Mouse (Mus musculus) limb, embryonic 13.5 days (tissue): Measurements from ENCODE around the gene Gm10282. TPM values are rescaled to one million over a fixed set of nuclear protein-coding genes. Genes with fewer than 3 reads are reported as not detected.

Experiments
- ATAC-seq: fragments of 200-750 bp; cut with Nextera tagmentation; 2 replicates; pipeline ENCODE4 v1.8.0; 2017; ENCODE audit warnings: low read depth, moderate number of reproducible peaks, moderate TSS enrichment; ENCODE audit not compliant: low FRiP score
- H3K27ac ChIP-seq: fragments of 300-500 bp; sonication (generic); 2 replicates; pipeline ENCODE4 v1.5.1; 2015; ENCODE audit warnings: inconsistent platforms, mild to moderate bottlenecking, moderate library complexity
- H3K27me3 ChIP-seq: fragments of 300-500 bp; sonication (generic); 2 replicates; pipeline ENCODE4 v1.6.1; 2015; ENCODE audit warnings: mild to moderate bottlenecking, inconsistent platforms
- H3K36me3 ChIP-seq: fragments of 300-500 bp; sonication (generic); 2 replicates; pipeline ENCODE4 v1.6.1; 2015; ENCODE audit warnings: inconsistent platforms, mild to moderate bottlenecking, moderate library complexity
- H3K4me1 ChIP-seq: fragments of 300-500 bp; sonication (generic); 2 replicates; pipeline ENCODE4 v1.6.1; 2015; ENCODE audit warnings: inconsistent platforms
- H3K4me2 ChIP-seq: fragments of 300-500 bp; sonication (generic); replicated peaks from 2 replicates; pipeline ENCODE4 v1.6.1; 2015; ENCODE audit warnings: inconsistent platforms, mild to moderate bottlenecking, moderate library complexity
- H3K4me3 ChIP-seq: fragments of 300-500 bp; sonication (generic); 2 replicates; pipeline ENCODE4 v1.5.1; 2015; ENCODE audit warnings: moderate library complexity, mild to moderate bottlenecking, inconsistent platforms
- H3K9ac ChIP-seq: fragments of 300-500 bp; sonication (generic); 2 replicates; pipeline ENCODE4 v1.6.1; 2015; ENCODE audit warnings: mild to moderate bottlenecking, inconsistent platforms
- H3K9me3 ChIP-seq: fragments of 300-500 bp; sonication (generic); 2 replicates; pipeline ENCODE4 v1.6.1; 2016; ENCODE audit warnings: inconsistent platforms
- WGBS: fragments of 180-500 bp; shearing (Covaris S2); methylation state at CpG from one replicate; pipeline ENCODE4 v1.1.7; 2015; 5-methylcytosine and 5-hydroxymethylcytosine counted together
- polyA plus RNA-seq: library from polyadenylated mRNA; unstranded; fragments of >200 nt; fragmentation: Nextera tagmentation; extraction: Ambion mirVana; gene quantifications from 2 replicates; pipeline ENCODE4 v1.2.1, GENCODE M21; 2015

The Gm10282 gene
- 31.7 TPM in 2 replicates for polyA plus RNA-seq

- no peak for ATAC-seq
- Histone ChIP-seq H3K27ac (no peak within 1 kb of the TSS), H3K4me3 (no peak within 1 kb of the TSS), H3K9me3 (no peaks in the 10 kb centered on the region), H3K9ac (no peak within 1 kb of the TSS), H3K36me3 (no peaks in the 10 kb centered on the region), H3K27me3 (0 out of 2 replicates have a peak, but pooled peaks cover 3% of the 10 kb centered on the region), H3K4me1 (peaks cover 11% of the 10 kb centered on the region), H3K4me2 (no peak within 1 kb of the TSS)
- WGBS, result 78% methylated on average over 16 of the region's 16 CpGs
These were observed at the start of gene Gm10282 for GRCm38 (mm10) chr8:72305210-72305905. Gm10282 (minus strand) TSS chr8:72305260.

GRCm38 (mm10) chr8:72354272-72354671 is 49.2 kb upstream of the Gm10282 start:
- peaks cover 76% of the 10 kb centered on the region for H3K36me3 ChIP-seq

GRCm38 (mm10) chr8:72353700-72354045 is 48.6 kb upstream of the Gm10282 start:
- Histone ChIP-seq H3K9ac (no peak overlapping the region), H3K27me3 (no peaks in the 10 kb centered on the region), H3K9me3 (no peaks in the 10 kb centered on the region), H3K4me3 (no peak overlapping the region), H3K27ac (no peak overlapping the region), H3K4me2 (no peak overlapping the region), H3K36me3 (peaks cover 73% of the 10 kb centered on the region), H3K4me1 (no peaks in the 10 kb centered on the region)
- 90% methylated on average over 7 of the region's 7 CpGs for WGBS
- no peak for ATAC-seq

More at GRCm38 (mm10) chr8:72354272-72354671, 49.2 kb upstream of the Gm10282 start:
- ATAC-seq, result no peak
- Histone ChIP-seq H3K4me2 (no peak overlapping the region), H3K9ac (no peak overlapping the region), H3K4me1 (no peaks in the 10 kb centered on the region), H3K27me3 (no peaks in the 10 kb centered on the region), H3K9me3 (no peaks in the 10 kb centered on the region), H3K4me3 (no peak overlapping the region), H3K27ac (no peak overlapping the region)
- WGBS, result 64% methylated on average over 11 of the region's 11 CpGs

- ATAC-seq, result no peak
- H3K9me3 ChIP-seq, result no peaks in the 10 kb centered on the region
- no peaks in the 10 kb centered on the region for H3K4me1 ChIP-seq
- 85% methylated on average over 8 of the region's 8 CpGs for WGBS
- H3K27ac ChIP-seq, result no peak overlapping the region
- H3K4me2 ChIP-seq, result no peak overlapping the region
- H3K4me3 ChIP-seq, result no peak overlapping the region
- peaks cover 73% of the 10 kb centered on the region for H3K36me3 ChIP-seq
- H3K9ac ChIP-seq, result no peak overlapping the region
- no peaks in the 10 kb centered on the region for H3K27me3 ChIP-seq
These were observed 48.1 kb upstream of the Gm10282 start for GRCm38 (mm10) chr8:72352951-72353699.

GRCm38 (mm10) chr8:72351405-72352005 is 46.4 kb upstream of the Gm10282 start:
- no peaks in the 10 kb centered on the region for H3K4me1 ChIP-seq
- H3K4me3 ChIP-seq, result no peak overlapping the region
- peaks cover 72% of the 10 kb centered on the region for H3K36me3 ChIP-seq
- no peaks in the 10 kb centered on the region for H3K9me3 ChIP-seq
- WGBS, result 91% methylated on average over 7 of the region's 7 CpGs
- no peak overlapping the region for H3K9ac ChIP-seq
- no peak overlapping the region for H3K4me2 ChIP-seq
- no peaks in the 10 kb centered on the region for H3K27me3 ChIP-seq
- ATAC-seq, result no peak
- no peak overlapping the region for H3K27ac ChIP-seq

GRCm38 (mm10) chr8:72350727-72351126 is 45.7 kb upstream of the Gm10282 start:
- WGBS, result 90% methylated on average over 8 of the region's 8 CpGs
- Histone ChIP-seq H3K36me3 (peaks cover 72% of the 10 kb centered on the region), H3K4me3 (no peak overlapping the region), H3K4me1 (no peaks in the 10 kb centered on the region), H3K27me3 (no peaks in the 10 kb centered on the region), H3K9ac (no peak overlapping the region), H3K4me2 (no peak overlapping the region), H3K9me3 (no peaks in the 10 kb centered on the region), H3K27ac (no peak overlapping the region)
- ATAC-seq, result no peak

- ATAC-seq, result no peak
- peaks cover 72% of the 10 kb centered on the region for H3K36me3 ChIP-seq
- 94% methylated on average over 9 of the region's 9 CpGs for WGBS
- H3K9me3 ChIP-seq, result no peaks in the 10 kb centered on the region
- no peak overlapping the region for H3K4me3 ChIP-seq
- H3K4me1 ChIP-seq, result no peaks in the 10 kb centered on the region
- H3K9ac ChIP-seq, result no peak overlapping the region
- H3K27ac ChIP-seq, result no peak overlapping the region
- no peak overlapping the region for H3K4me2 ChIP-seq
- no peaks in the 10 kb centered on the region for H3K27me3 ChIP-seq
These were observed 44.8 kb upstream of the Gm10282 start for GRCm38 (mm10) chr8:72349838-72350237.

GRCm38 (mm10) chr8:72348956-72349355 is 43.9 kb upstream of the Gm10282 start:
- 81% methylated on average over 1 of the region's 1 CpGs for WGBS

GRCm38 (mm10) chr8:72348114-72348513 is 43.1 kb upstream of the Gm10282 start:
- Histone ChIP-seq H3K27me3 (no peaks in the 10 kb centered on the region), H3K4me3 (no peak overlapping the region), H3K36me3 (peaks cover 71% of the 10 kb centered on the region), H3K9ac (no peak overlapping the region), H3K27ac (no peak overlapping the region), H3K4me1 (no peaks in the 10 kb centered on the region), H3K4me2 (no peak overlapping the region), H3K9me3 (no peaks in the 10 kb centered on the region)
- ATAC-seq, result no peak
- 97% methylated on average over 2 of the region's 2 CpGs for WGBS

More at GRCm38 (mm10) chr8:72348956-72349355, 43.9 kb upstream of the Gm10282 start:
- Histone ChIP-seq H3K9ac (no peak overlapping the region), H3K4me2 (no peak overlapping the region), H3K4me1 (no peaks in the 10 kb centered on the region), H3K9me3 (no peaks in the 10 kb centered on the region), H3K4me3 (no peak overlapping the region), H3K36me3 (peaks cover 72% of the 10 kb centered on the region), H3K27me3 (no peaks in the 10 kb centered on the region), H3K27ac (no peak overlapping the region)
- no peak for ATAC-seq

GRCm38 (mm10) chr8:72347553-72347952 is 42.5 kb upstream of the Gm10282 start:
- H3K4me1 ChIP-seq, result no peaks in the 10 kb centered on the region
- peaks cover 71% of the 10 kb centered on the region for H3K36me3 ChIP-seq
- 73% methylated on average over 1 of the region's 1 CpGs for WGBS
- no peaks in the 10 kb centered on the region for H3K27me3 ChIP-seq
- no peak for ATAC-seq
- H3K9me3 ChIP-seq, result no peaks in the 10 kb centered on the region
- no peak overlapping the region for H3K27ac ChIP-seq
- H3K4me3 ChIP-seq, result no peak overlapping the region
- H3K9ac ChIP-seq, result no peak overlapping the region
- H3K4me2 ChIP-seq, result no peak overlapping the region

- H3K27me3 ChIP-seq, result no peaks in the 10 kb centered on the region
- H3K36me3 ChIP-seq, result peaks cover 97% of the 10 kb centered on the region
- ATAC-seq, result no peak
- H3K9ac ChIP-seq, result no peak overlapping the region
- 75% methylated on average over 4 of the region's 4 CpGs for WGBS
- no peak overlapping the region for H3K4me2 ChIP-seq
- H3K4me3 ChIP-seq, result no peak overlapping the region
- H3K4me1 ChIP-seq, result no peaks in the 10 kb centered on the region
- H3K27ac ChIP-seq, result no peak overlapping the region
- no peaks in the 10 kb centered on the region for H3K9me3 ChIP-seq
These were observed 38.7 kb upstream of the Gm10282 start for GRCm38 (mm10) chr8:72343725-72344124.

- H3K27ac ChIP-seq, result no peak overlapping the region
- peaks cover 97% of the 10 kb centered on the region for H3K36me3 ChIP-seq
These were observed 37.7 kb upstream of the Gm10282 start for GRCm38 (mm10) chr8:72342556-72343300.

More at GRCm38 (mm10) chr8:72342556-72343300, 37.7 kb upstream of the Gm10282 start:
- no peaks in the 10 kb centered on the region for H3K9me3 ChIP-seq
- no peak overlapping the region for H3K9ac ChIP-seq
- 89% methylated on average over 5 of the region's 5 CpGs for WGBS
- H3K4me2 ChIP-seq, result no peak overlapping the region
- ATAC-seq, result no peak
- no peak overlapping the region for H3K4me3 ChIP-seq
- no peaks in the 10 kb centered on the region for H3K4me1 ChIP-seq
- no peaks in the 10 kb centered on the region for H3K27me3 ChIP-seq
